Mouse (Mus musculus): ENCODE results near the gene Myh6.
"Not testable (repeated sequence)": the region's sequence is repeated elsewhere in the genome, so short reads cannot be mapped to it uniquely, and the experiment has no call there.

The Myh6 gene

DNA sequence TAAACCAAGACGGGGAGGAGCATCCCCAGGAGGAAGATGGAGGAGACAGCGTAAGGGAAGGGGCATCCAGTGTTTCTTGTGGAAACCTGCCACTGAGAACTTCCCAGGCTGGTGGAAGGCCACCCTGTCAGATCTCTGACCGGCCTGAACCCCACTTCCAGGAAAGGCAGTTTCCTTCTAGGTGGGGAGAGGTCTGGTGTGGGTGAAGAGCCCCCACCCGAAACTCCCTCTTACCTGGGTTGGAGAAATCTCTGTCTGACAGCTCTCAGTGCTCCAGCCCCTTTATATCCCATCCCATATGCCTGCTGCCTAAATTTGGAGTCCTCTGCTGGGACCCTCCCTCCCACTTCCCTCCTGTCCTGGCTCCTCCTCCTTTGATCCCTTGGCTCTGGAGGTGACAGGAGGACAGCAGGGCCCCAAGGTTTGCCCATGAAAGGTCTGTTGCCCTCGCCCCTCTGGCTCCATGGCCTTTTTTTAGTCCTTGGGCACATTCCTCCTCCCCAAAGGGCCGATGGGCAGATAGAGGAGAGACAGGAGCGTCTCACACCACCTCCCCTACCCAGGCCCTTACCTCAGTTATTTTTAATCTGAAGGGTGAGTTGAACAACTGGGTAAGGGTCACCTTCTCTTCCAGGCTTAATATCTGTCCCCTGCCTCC is at the start of gene Myh6:
Gene Myh6 (minus strand): TSS at position 608 of the 658 bp plus-strand sequence.
- DNase-seq (ENCODE audit: low spot score) = no peak

DNA sequence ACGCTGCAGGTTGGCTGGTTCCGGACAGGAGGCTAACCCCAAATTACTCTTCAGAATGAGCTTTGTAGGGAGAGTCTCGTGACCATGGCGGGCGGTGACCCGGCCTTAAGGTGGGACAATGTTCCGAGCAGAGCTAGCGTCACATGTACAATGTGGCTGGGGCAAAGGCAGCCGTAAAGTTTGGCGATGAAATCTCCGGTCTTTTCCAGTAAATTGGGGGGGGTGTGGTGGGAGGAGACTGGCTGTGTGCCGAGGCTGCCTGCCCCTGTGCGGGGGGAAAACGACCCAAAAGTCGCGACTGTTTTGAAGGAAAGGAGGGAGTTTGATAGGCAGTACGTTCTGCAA is 49.0 kb upstream of the Myh6 start:
- no peak for DNase-seq (ENCODE audit: low spot score)

DNA sequence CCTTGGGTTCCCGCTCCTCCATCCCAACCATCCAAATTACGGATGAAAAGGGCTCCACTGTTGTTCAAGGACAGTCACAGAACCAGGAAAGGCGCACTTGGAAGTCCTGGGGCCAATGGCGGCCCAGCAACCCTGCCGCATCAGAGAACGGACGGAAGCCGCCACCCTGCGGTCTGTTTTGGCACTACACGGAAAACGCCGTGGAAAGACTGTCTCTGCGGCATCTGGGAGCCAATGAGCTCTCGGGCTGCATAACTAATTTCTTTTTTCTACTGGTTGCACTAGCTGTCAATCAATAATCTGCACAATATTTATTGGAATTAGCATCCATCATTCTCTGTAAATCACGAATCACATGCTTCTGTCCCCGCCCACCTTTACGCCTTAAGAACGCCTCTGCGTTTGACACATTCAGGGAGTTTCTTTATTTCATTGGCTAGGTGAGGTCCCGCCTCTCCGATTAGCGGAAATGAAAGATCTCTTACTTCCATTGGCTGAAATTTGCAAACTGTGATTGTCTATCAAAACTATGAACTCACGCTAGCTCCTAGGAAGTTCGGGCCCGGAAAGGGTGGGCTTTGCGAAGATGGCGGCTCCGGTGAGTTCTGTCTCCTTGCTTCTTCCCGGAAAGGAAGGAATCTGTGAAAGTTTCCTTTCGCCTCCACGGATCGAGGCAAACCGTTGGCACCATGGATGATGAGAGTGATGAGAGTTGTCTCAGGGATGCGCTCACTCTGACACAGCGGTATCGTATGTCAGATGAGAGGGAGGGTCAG is 48.5 kb upstream of the Myh6 start, which contains the start of gene Ngdn:
Gene Ngdn (plus strand): TSS at position 464 of the 776 bp plus-strand sequence.
- DNase-seq (ENCODE audit: low spot score) = peak; percentile 98

DNA sequence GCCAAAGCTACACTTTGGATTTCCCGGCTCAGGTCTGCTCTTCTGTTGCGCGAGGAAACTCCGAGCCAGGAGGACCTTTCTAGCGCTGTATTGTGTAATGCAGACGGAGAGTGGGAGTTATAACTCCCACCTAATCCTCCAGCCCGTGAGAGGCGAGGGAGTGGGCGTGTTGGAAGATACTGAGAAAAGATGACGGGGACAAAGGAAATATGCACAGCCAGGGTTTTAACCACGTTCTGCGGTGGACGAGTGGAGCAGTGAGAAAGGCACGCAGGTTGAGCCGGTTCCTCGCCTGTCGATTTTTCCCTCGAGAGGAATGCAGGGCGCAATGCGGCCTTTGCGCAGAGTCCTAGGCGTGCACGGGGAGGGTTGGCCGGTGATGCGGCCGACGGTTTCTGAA is 47.9 kb upstream of the Myh6 start:
- DNase-seq (ENCODE audit: low spot score) = no peak

DNA sequence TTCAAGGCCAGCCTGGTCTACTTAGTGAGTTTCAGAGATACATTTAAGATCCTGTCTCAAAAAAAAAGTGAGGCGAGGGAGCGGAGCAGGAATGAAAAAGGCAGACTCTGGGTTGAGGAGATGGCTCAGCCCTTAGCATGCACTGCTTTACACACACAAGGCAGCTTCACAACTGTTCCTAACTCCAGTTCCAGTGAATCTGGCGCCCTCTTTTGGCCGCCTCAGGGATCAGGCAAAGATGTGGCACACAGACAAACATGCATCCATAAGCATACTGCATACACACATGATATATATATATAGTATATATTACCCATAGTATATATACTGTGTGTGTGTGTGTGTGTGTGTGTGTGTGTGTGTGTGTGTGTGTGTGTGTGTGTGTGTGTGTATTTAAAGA is 44.4 kb upstream of the Myh6 start:
- peak; percentile 34 for DNase-seq (ENCODE audit: low spot score)

DNA sequence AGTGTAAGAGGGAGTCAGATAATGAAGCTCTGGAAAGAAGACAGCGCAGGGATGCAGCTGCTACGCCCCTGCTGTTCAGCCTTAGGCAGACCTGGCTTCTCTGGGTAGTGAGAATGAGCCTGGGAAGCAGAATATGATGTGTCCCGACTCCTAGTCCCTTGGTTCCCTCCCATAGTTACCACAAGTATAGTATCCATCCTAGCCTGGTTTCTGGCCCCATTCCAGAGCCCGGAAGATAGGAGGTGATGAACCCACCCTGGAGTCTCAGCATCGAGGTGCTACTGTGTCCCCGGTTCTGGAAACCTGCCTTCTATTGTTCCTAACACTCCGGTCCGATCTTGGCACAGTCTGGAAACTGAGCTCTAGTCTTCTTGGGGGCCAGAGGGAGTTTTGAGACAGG is 41.7 kb upstream of the Myh6 start:
- no peak for DNase-seq (ENCODE audit: low spot score)

DNA sequence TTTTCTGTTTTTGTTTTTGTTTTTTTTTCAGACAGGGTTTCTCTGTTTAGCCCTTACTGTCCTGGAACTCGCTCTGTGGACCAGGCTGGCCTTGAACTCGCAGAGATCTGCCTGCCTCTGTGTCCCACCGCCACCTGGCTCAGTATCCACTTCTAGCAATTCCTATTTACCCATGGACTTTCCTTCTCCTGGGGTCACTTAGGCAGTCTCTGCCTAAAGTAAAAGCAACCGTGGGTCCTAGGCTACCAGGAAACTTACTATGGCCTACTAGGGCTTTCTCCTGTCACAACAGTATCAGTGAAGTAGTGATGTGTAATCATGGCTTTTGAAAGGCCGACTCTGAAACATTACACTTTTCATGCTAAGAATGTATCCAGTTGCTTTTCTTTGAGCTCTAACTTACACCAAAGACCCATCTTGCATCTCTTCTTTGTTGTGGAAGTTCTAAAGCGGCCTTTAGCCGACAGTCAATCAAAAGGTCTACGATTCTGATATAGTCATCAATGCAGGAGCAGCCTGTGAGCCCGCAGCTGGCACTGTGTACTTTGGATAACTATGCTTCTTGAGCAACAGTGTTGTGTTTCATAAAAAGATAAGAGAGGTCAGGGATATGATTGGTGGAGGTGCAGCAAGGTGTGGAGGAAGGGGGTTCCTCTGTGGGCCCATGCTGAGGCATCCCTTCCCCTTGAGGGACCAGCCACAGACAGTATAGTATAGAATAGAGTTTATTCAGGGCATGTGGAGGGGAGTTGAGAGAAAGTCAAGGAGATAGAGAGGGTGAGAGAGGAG is 40.6 kb upstream of the Myh6 start:
- DNase-seq (ENCODE audit: low spot score) = no peak

DNA sequence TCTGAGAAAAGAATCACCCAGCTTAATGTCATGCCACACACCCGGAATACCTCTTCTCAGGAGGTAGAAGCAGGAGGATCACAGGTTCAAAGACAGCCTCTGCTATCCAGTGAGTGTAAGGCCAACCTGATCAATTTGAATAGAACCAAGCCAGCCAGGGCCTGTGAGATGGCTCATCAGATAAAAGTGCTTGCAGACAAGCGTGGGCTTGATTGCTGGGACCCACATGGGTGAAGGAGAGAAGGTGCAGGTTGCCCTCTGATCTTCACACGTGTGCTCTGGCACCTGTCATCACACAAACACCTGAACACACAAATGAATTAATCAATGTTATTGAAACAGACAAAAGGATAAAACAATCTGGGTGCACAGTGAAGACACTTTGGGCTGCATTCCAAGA is 39.8 kb upstream of the Myh6 start:
- no peak for DNase-seq (ENCODE audit: low spot score)

DNA sequence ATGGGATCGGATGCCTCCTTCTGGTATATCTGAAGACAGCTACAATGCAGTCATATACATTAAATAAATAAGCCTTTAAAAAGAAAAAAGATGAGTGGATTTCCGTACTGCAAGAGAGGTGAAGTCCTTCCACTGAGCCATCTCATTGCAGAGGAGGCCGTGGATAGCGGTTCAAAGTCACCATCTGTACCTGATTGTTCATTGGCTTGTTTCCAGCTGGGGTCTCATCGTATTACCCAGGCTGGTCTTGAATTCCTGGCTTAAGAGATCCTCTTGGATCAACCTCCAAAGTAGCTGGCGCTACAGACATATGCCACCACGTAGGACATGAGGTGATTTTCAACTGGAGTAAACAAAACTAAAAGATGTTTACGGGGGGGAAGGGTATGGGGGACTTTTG is 39.2 kb upstream of the Myh6 start:
- DNase-seq (ENCODE audit: low spot score) = no peak

DNA sequence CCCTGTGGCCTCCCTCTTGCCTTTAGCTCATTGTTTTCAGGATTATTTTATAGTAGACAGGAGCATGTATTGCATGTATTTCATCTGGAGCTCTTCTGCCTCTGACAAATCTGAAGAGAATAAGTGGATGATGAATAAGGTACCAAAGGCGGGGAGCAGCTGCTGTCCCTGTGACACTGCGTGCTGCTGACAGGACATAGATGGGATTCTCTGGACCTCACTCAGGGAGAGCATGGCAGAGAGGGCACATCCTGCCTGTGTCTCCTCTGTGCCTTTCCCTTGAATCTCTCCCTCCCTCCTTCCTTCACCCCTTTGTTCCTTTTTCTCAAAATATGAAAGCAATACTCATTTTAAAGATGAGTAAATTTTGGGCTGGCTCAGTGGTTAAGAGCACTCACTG is 38.8 kb upstream of the Myh6 start:
- DNase-seq (ENCODE audit: low spot score) = no peak

DNA sequence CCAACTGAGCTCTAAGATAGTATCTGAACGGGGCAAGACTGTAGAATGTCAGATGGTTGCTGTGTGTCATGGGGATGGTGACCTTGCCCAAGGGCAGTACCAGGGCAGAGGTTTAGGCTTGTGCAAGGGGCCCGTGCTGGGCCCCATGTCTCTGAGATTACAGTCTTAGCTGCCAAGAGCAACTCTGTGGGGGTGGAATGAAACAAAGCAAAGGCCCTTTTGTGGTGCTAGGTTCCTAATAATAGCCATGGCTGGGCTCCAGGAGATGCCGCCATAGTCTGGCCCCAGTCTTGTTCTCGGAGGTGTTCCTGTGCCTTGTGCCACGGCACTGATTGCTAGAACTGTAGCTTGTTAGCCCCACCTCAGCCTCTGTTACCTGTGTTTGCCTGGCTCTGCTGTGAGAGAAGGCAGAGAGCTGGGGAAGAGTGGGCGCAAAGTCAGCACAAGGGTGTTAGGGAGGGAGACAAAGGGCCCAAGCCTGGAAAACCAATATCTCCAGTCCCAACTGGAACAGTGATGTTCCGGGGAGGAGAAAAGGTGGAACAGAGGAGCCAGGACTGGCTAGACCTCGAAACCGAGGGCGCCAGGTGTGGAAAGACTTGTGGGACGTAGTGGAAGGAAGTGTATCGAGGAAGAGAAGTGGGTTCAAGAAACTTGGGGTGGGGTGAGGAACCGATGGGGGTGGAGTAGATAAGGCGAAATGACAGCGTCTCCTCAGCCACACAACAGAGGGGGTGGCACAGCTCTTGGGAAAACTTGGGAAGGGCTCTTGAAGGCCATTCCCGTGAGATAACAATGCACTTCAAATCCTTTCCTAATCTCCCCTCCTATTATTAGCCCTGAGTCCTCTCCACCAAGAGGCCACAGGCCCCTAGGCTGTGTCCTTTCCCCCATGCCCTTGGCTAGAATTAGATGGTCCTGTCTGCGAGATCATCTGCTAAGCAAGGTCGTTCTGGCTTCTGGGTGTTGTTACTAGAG is 37.4 kb upstream of the Myh6 start:
- DNase-seq (ENCODE audit: low spot score) = peak; percentile 44

DNA sequence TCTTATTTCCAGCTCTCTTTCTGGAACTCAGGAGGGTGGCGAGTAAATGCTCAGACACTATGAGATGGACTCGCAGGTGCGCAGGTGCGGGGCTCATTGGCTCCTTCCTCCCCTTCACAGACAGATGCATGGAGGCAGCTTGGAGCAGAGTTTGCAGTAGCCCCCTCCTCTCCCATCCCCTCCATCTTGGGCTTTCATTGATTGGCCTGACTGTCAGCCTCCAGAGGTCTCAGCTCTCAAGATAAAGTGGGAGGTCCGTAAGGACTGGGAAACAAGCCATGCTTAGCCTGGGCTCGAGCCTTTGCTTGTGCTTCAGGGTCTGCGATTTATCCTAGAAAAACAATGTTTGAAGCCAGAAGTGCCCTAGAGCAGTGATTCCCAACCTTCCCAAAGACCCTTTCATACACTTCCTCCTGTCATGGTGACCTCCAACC is 36.0 kb upstream of the Myh6 start:
- no peak for DNase-seq (ENCODE audit: low spot score)

DNA sequence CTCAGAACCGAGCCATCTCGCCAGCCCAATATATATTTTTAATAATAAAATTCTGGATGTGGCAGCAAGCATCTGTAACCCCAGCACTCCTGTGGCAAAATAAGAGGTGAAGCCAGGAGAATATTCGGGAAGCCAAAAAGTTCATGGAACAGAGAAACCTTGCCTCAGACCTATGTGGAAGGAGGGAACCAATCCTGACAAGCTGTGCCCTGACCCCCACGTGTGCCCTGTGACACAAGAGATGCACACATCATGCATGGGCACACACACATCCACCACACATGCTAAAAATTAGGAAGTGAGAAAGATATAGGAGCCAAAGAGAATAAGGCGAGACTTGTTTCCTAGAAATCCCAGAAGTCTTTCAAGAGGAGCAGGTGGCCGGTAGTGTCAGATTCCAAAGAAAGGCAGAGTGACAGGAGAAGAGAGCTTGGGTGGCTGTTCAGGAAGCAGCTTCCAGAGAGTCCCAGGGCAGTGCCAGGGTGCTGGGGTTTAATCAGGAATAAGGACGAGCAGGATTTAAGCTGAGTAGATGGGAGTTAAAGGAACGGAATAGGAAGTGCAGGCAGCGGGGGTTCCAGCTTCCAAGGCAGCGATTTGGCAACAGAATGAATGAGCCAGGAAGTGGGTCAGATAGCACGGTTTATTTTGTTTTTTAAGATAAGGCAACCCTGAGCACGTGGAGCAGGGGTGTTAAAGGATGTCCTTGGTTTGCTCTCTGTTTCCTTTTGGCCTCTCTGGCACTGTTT is 35.4 kb upstream of the Myh6 start:
- DNase-seq (ENCODE audit: low spot score) = peak; percentile 31

DNA sequence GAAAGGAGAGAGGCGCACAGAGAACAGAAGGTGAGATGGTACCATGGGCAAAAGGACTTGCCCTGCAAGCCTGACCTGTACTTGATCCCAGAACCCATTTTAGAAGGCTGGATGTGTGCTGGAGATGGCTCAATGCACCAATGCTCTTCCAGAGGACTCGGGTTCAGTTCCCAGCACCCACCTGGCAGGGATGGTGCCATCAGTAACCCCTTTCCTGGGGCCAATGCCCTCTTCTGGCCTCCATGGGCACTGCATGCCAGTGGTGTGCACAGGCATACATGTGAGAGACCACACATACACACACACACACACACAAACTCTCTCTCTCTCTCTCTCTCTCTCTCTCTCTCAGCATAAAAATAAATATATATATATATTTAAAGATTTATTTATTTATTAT is 34.7 kb upstream of the Myh6 start:
- no peak for DNase-seq (ENCODE audit: low spot score)

DNA sequence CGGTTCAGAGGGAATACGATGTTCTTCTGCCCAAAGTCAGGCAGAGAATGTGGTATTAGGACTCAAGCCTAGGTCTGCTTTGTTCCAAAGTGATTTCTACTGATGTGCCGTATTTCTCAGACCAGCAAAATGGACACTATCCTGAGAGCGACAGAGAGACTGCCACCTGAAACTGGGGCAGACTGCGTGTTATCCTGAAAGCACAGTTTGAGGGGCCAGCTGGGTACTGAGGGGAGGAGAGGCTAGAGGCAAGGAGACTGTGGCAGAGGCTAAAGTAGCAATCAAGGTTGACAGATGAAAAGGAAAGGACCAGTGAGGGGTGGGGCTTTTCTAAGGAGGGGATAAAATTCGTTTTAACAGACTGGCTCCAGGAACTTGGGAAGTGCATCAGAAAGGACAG is 34.1 kb upstream of the Myh6 start:
- DNase-seq (ENCODE audit: low spot score) = no peak

DNA sequence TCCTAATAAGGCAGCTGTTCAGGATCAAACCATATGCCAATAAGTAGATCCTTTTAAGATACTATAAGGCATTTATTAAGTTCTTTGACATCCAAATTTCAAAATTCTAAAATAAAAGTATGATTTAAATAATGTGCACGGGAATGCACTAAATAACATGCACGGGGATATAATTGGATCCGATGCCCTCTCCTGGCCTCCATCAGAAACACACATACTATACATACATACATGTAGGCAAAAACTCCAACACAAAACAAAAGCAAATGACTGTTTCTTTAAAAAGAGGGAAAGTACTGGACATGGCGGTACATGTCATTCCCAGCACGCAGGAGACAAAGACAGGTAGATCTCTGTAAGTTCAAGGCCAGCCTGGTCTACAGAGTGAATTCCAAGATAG is 33.1 kb upstream of the Myh6 start:
- not testable (repeated sequence) for DNase-seq (ENCODE audit: low spot score)

DNA sequence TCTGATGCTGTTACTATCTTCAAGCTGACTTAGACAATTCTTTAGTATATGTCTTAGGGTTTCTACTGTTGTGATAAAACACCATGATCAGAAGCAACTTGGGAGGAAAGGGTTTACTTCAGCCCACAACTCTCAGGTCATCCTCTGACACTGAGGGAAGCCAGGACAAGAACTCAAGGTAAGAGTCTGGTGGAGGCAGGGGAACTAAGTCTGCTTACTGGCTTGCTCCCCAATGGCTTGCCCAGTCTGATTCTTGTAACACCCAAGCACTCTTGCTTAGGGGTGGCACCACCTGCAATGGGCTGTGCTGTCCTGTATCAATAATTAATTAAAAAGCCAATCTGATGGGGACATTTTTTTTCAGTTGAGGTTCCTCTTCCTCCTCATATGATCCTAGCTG is 32.0 kb upstream of the Myh6 start:
- no peak for DNase-seq (ENCODE audit: low spot score)

DNA sequence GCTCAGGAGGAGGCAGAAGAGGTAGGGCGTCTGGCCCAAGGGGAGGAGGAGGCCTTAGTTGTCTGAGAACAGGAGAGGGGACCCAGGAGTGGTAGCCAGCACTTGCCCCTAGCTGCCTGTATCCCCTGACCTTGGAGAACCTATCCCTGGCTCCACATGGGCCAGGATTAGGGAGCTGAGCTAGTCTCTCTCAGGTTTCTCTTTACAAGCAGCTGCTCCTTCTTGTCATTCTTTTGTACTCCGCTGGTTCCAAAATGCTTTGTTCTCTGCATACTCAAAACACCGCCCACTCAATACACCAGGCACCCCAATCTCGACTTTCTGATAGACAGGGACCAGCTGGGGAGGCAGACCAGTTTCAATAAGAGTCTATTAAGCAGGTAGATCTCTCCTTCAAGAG is 30.6 kb upstream of the Myh6 start:
- DNase-seq (ENCODE audit: low spot score) = no peak

DNA sequence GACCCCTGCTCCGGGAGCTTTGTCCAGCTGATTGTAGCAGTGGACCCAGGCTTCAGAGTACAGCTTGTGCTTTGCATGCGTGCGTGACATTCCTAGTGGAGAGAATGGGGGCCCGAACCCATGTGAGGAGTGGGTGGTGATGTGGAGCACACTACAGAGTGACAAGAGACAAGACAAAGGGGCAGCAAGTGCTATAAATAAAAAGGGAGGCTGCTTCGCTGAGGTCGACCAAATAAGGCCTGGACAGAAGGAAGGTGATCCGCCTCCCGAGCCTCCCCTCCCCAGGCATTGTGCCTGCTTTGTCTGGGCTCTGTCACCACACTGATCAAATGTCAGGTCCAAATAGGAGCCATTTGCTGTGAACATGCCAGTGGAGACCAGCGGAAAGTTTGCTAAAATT is 30.1 kb upstream of the Myh6 start:
- no peak for DNase-seq (ENCODE audit: low spot score)

DNA sequence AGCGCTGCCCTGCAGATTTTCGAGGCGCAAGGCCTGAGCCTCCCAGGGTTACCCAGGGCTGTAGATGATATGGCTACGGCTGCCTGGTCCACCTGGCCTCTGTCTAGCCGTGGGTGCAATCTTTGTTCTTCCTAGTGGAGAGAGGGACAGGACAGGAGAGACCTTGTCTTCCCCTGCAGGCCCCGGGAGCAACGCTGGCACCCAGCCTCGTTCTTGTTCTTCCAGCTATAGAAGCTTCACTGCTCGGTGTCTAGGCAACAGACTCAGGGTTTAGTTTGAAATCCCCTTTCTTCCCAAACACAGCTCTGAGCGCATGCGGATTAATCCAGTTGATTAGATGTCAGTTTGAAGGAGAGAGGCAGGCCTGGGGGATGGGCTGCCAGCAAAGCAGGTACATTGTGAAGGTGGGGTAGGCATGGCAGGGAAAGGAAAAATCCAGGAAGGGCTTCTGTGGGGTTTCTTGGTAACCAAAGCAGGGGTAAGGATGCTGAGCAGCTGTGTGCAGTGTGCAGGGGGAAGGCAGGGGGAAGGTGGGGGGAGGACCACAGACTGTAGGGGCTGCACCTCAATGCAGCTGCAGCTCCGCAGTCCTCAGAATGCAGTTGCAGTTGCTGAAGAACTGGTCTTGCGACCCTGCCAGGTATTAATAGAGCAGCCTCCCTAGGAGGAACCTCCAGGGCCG is 28.9 kb upstream of the Myh6 start:
- DNase-seq (ENCODE audit: low spot score) = no peak

DNA sequence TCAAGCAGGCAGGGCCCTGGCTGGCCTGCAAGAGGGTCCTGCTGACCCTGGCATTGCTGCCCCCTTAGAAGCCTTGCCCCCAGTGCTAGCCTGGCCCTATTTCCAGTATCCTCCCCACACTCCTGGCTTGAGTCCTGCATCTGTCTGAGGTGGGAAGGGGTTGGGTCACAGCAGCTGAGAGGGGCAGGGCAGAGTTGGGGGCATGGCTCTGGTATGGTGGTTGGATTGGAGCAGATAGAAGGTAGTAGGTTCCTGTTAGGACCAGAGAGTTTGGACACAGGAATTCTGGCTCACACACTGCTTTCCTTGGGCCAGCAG is 28.1 kb upstream of the Myh6 start:
- DNase-seq (ENCODE audit: low spot score) = no peak

Measured in testis, postnatal 14 days (tissue).